Mouse (Mus musculus): ENCODE data around the gene Cep112. TPM values are rescaled to one million over a fixed set of nuclear protein-coding genes. Genes with fewer than 3 reads are reported as not detected.

Gene Cep112
- polyA plus RNA-seq, 1 experiment: not detected

GRCm38 (mm10) chr11:108780271-108781250 is 355.6 kb downstream of the Cep112 start:
- H3K4me1 ChIP-seq (ENCODE audit: control insufficient read depth, insufficient read depth, low read length): no peaks in the 10 kb centered on the region
- no peak overlapping the region; the same call in 1 of the 2 replicates for H3K27ac ChIP-seq (ENCODE audit: insufficient read depth, low read depth, low read length)
- TF ChIP-seq POLR2A (IDR thresholded peaks at IDR 0.05; ENCODE audit: insufficient read depth, low read depth, low read length): no peak
- no peak for TF ChIP-seq CTCF (IDR thresholded peaks at IDR 0.05; ENCODE audit: insufficient read depth, low read depth, low read length)
- WGBS: 60% methylated on average over 15 of the region's 15 CpGs
- no peak overlapping the region for H3K4me3 ChIP-seq (ENCODE audit: insufficient read depth, low read depth, low read length)

- WGBS: 96% methylated on average over 5 of the region's 5 CpGs
- Histone ChIP-seq H3K4me3 (ENCODE audit: insufficient read depth, low read depth, low read length) (no peak overlapping the region), H3K4me1 (ENCODE audit: control insufficient read depth, insufficient read depth, low read length) (no peaks in the 10 kb centered on the region), H3K27ac (ENCODE audit: insufficient read depth, low read depth, low read length) (no peak overlapping the region)
- no peak for TF ChIP-seq POLR2A (IDR thresholded peaks at IDR 0.05; ENCODE audit: insufficient read depth, low read depth, low read length)
- TF ChIP-seq CTCF (IDR thresholded peaks at IDR 0.05; ENCODE audit: insufficient read depth, low read depth, low read length): no peak
Observed at GRCm38 (mm10) chr11:108798398-108798797, 373.4 kb downstream of the Cep112 start.

DNA sequence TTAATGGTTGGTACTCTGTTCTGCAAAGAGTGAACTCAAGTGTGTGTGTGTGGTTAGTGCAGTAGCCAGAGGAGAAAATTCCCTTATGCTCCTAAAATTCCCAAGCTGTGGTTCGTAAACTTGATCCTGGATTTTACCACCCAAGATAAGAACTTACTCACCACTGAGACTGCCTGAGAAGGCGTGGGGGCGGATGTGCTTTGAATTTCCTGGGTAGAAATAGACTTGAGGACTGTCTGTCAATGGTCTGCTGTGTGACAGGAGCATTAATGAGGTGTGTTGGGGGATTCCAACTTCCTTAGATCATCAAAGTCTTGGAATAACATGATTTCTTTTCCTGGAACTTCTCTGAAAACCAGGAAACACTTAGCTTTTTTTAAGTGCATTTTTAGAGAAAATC is 374.7 kb downstream of the Cep112 start:
- Histone ChIP-seq H3K4me1 (ENCODE audit: control insufficient read depth, insufficient read depth, low read length) (no peaks in the 10 kb centered on the region), H3K27ac (ENCODE audit: insufficient read depth, low read depth, low read length) (no peak overlapping the region), H3K4me3 (ENCODE audit: insufficient read depth, low read depth, low read length) (no peak overlapping the region)
- WGBS: 79% methylated on average over 3 of the region's 3 CpGs
- TF ChIP-seq POLR2A (IDR thresholded peaks at IDR 0.05; ENCODE audit: insufficient read depth, low read depth, low read length) (no peak), CTCF (IDR thresholded peaks at IDR 0.05; ENCODE audit: insufficient read depth, low read depth, low read length) (no peak)

- H3K27ac ChIP-seq (ENCODE audit: insufficient read depth, low read depth, low read length): no peak overlapping the region
- 78% methylated on average over 3 of the region's 3 CpGs for whole genome bisulfite sequencing
- no peak for TF ChIP-seq POLR2A (IDR thresholded peaks at IDR 0.05; ENCODE audit: insufficient read depth, low read depth, low read length)
- TF ChIP-seq CTCF (IDR thresholded peaks at IDR 0.05; ENCODE audit: insufficient read depth, low read depth, low read length): no peak
- H3K4me3 ChIP-seq (ENCODE audit: insufficient read depth, low read depth, low read length): no peak overlapping the region
- H3K4me1 ChIP-seq (ENCODE audit: control insufficient read depth, insufficient read depth, low read length): no peaks in the 10 kb centered on the region
Observed at GRCm38 (mm10) chr11:108804030-108804429, 379.0 kb downstream of the Cep112 start.

DNA sequence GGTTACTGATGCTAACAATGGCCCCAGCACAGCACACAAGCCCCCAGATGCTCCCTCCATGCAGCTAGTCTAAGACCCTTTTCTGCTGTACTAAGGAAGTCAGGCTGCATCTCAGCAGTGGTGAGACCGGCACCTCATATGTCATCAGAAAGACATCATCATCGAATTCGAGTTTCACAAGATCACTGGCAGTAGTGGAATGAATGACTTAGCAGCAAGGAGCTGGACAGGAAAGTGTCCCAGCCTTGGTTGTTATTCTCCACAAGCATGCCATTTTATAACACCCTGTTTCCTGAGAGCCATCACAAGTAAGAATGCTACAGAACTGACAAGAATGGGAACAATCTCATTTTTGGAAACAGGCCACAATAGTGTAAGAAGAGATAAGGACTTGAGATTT is 381.0 kb downstream of the Cep112 start:
- Histone ChIP-seq H3K4me3 (ENCODE audit: insufficient read depth, low read depth, low read length) (no peak overlapping the region), H3K4me1 (ENCODE audit: control insufficient read depth, insufficient read depth, low read length) (no peaks in the 10 kb centered on the region), H3K27ac (ENCODE audit: insufficient read depth, low read depth, low read length) (no peak overlapping the region)
- TF ChIP-seq CTCF (IDR thresholded peaks at IDR 0.05; ENCODE audit: insufficient read depth, low read depth, low read length): no peak
- TF ChIP-seq POLR2A (IDR thresholded peaks at IDR 0.05; ENCODE audit: insufficient read depth, low read depth, low read length): no peak
- WGBS: 78% methylated on average over 3 of the region's 3 CpGs

GRCm38 (mm10) chr11:108809626-108810025 is 384.6 kb downstream of the Cep112 start:
- WGBS: 94% methylated on average over 3 of the region's 3 CpGs
- TF ChIP-seq CTCF (IDR thresholded peaks at IDR 0.05; ENCODE audit: insufficient read depth, low read depth, low read length) (no peak), POLR2A (IDR thresholded peaks at IDR 0.05; ENCODE audit: insufficient read depth, low read depth, low read length) (no peak)
- H3K4me3 ChIP-seq (ENCODE audit: insufficient read depth, low read depth, low read length): no peak overlapping the region
- no peak overlapping the region for H3K27ac ChIP-seq (ENCODE audit: insufficient read depth, low read depth, low read length)
- H3K4me1 ChIP-seq (ENCODE audit: control insufficient read depth, insufficient read depth, low read length): no peaks in the 10 kb centered on the region

- TF ChIP-seq POLR2A (IDR thresholded peaks at IDR 0.05; ENCODE audit: insufficient read depth, low read depth, low read length): no peak
- no peak for TF ChIP-seq CTCF (IDR thresholded peaks at IDR 0.05; ENCODE audit: insufficient read depth, low read depth, low read length)
- WGBS: 64% methylated on average over 4 of the region's 4 CpGs
- Histone ChIP-seq H3K4me1 (ENCODE audit: control insufficient read depth, insufficient read depth, low read length) (peaks cover 3% of the 10 kb centered on the region; the same call in 1 of the 2 replicates), H3K27ac (ENCODE audit: insufficient read depth, low read depth, low read length) (no peak overlapping the region), H3K4me3 (ENCODE audit: insufficient read depth, low read depth, low read length) (no peak overlapping the region)
Observed at GRCm38 (mm10) chr11:108821771-108822170, 396.8 kb downstream of the Cep112 start.

- Histone ChIP-seq H3K4me3 (ENCODE audit: insufficient read depth, low read depth, low read length) (no peak overlapping the region), H3K4me1 (ENCODE audit: control insufficient read depth, insufficient read depth, low read length) (peaks cover 3% of the 10 kb centered on the region; the same call in 1 of the 2 replicates), H3K27ac (ENCODE audit: insufficient read depth, low read depth, low read length) (no peak overlapping the region)
- TF ChIP-seq CTCF (IDR thresholded peaks at IDR 0.05; ENCODE audit: insufficient read depth, low read depth, low read length) (no peak), POLR2A (IDR thresholded peaks at IDR 0.05; ENCODE audit: insufficient read depth, low read depth, low read length) (no peak)
- 66% methylated on average over 7 of the region's 7 CpGs for WGBS
Observed at GRCm38 (mm10) chr11:108822257-108822656, 397.3 kb downstream of the Cep112 start.

- H3K27ac ChIP-seq (ENCODE audit: insufficient read depth, low read depth, low read length): no peak overlapping the region
- H3K4me1 ChIP-seq (ENCODE audit: control insufficient read depth, insufficient read depth, low read length): peaks cover under 1% of the 10 kb centered on the region; the same call in 1 of the 2 replicates
- no peak for TF ChIP-seq POLR2A (IDR thresholded peaks at IDR 0.05; ENCODE audit: insufficient read depth, low read depth, low read length)
- H3K4me3 ChIP-seq (ENCODE audit: insufficient read depth, low read depth, low read length): no peak overlapping the region
Observed at GRCm38 (mm10) chr11:108827321-108827720, 402.3 kb downstream of the Cep112 start.

Data from olfactory bulb, adult 2 months (tissue).